Mouse (Mus musculus) erythroid progenitor cell, adult 5-6 weeks (primary cell): ENCODE results near the gene Vmn1r77. TPM values are rescaled to one million over a fixed set of nuclear protein-coding genes. Genes with fewer than 3 reads are reported as not detected.
"Not testable (repeated sequence)": the region's sequence is repeated elsewhere in the genome, so short reads cannot be mapped to it uniquely, and the experiment has no call there.

ENCODE experiments used
- ATAC-seq: replicated peaks from 2 replicates; pipeline ENCODE4 v1.8.0; 2016; ENCODE audit warnings: moderate number of reproducible peaks, mild to moderate bottlenecking, moderate TSS enrichment, inconsistent platforms; ENCODE audit not compliant: poor library complexity, low FRiP score, severe bottlenecking
- total RNA-seq, 2 experiments: library from RNA; stranded (forward) in 1 of 2; stranded (reverse) in 1 of 2; fragments of 150-400 nt in 1 of 2; fragments of 186-747, 209-891 nt in 1 of 2; gene quantifications; 2 replicates each; pipeline versions ENCODE4 v1.2.3 to v1.2.4; 2015 to 2017; ENCODE audit warnings: low replicate concordance in 2 of 2

The Vmn1r77 gene
- total RNA-seq (2015; ENCODE audit: low replicate concordance) (not detected in 2 replicates), total RNA-seq (2017; ENCODE audit: low replicate concordance) (not detected in 2 replicates)

GRCm38 (mm10) chr7:12036452-12036851 lies at the start of gene Vmn1r77:
TSS of gene Vmn1r77 (plus strand) at chr7:12036752.
- not testable (repeated sequence) for ATAC-seq

GRCm38 (mm10) chr7:12011491-12011890 lies 25.1 kb upstream of the Vmn1r77 start:
- ATAC-seq, result not testable (repeated sequence)

- 0 out of 2 replicates have a peak, but pooled peaks have one; percentile 35 for ATAC-seq
Measured at GRCm38 (mm10) chr7:12012392-12012791, 24.2 kb upstream of the Vmn1r77 start.

- no peak for ATAC-seq
Measured at GRCm38 (mm10) chr7:12013106-12013505, 23.4 kb upstream of the Vmn1r77 start.

- ATAC-seq, result not testable (repeated sequence)
Measured at GRCm38 (mm10) chr7:12017829-12018228, 18.7 kb upstream of the Vmn1r77 start.

- no peak for ATAC-seq
Measured at GRCm38 (mm10) chr7:12040664-12041063, 4.1 kb downstream of the Vmn1r77 start.

Other genes with a start within 250 kb of the Vmn1r77 start
- gene Vmn1r74, start 202.8 kb upstream of the Vmn1r77 start, total RNA-seq (2015; ENCODE audit: low replicate concordance), result not detected in 2 replicates
- gene Vmn1r74, start 202.8 kb upstream of the Vmn1r77 start, total RNA-seq (2017; ENCODE audit: low replicate concordance), result not detected in 2 replicates
- not detected in 2 replicates for gene Vmn1r75, start 162.1 kb upstream of the Vmn1r77 start, total RNA-seq (2015; ENCODE audit: low replicate concordance)
- gene Vmn1r75, start 162.1 kb upstream of the Vmn1r77 start, total RNA-seq (2017; ENCODE audit: low replicate concordance), result not detected in 2 replicates
- not detected in 2 replicates for gene Vmn1r76, start 98.5 kb upstream of the Vmn1r77 start, total RNA-seq (2015; ENCODE audit: low replicate concordance)
- gene Vmn1r76, start 98.5 kb upstream of the Vmn1r77 start, total RNA-seq (2017; ENCODE audit: low replicate concordance), result not detected in 2 replicates
- gene Vmn1r78, start 113.5 kb downstream of the Vmn1r77 start, total RNA-seq (2015; ENCODE audit: low replicate concordance), result not detected in 2 replicates
- not detected in 2 replicates for gene Vmn1r78, start 113.5 kb downstream of the Vmn1r77 start, total RNA-seq (2017; ENCODE audit: low replicate concordance)
- not detected in 2 replicates for gene Vmn1r79, start 134.5 kb downstream of the Vmn1r77 start, total RNA-seq (2015; ENCODE audit: low replicate concordance)
- not detected in 2 replicates for gene Vmn1r79, start 134.5 kb downstream of the Vmn1r77 start, total RNA-seq (2017; ENCODE audit: low replicate concordance)
- not detected in 2 replicates for gene Vmn1r80, start 152.5 kb downstream of the Vmn1r77 start, total RNA-seq (2015; ENCODE audit: low replicate concordance)
- not detected in 2 replicates for gene Vmn1r80, start 152.5 kb downstream of the Vmn1r77 start, total RNA-seq (2017; ENCODE audit: low replicate concordance)
- gene Vmn1r81, start 231.5 kb downstream of the Vmn1r77 start, total RNA-seq (2015; ENCODE audit: low replicate concordance), result not detected in 2 replicates
- gene Vmn1r81, start 231.5 kb downstream of the Vmn1r77 start, total RNA-seq (2017; ENCODE audit: low replicate concordance), result not detected in 2 replicates